Mouse (Mus musculus): ENCODE measurements at regions not wholly inside any gene's neighbourhood (a gene's known extent, or its start where the extent isn't known, plus 50 kb on each side); places are given as distances from the start of the nearest gene placed in this dataset.

GRCm38 (mm10) chr13:94706641-94707053, 82.1 kb upstream of the Tbca start:
- no peak for TF ChIP-seq CTCF (IDR thresholded peaks at IDR 0.05; ENCODE audit: low read depth, low read length)
- no peak for TF ChIP-seq POLR2A (IDR thresholded peaks at IDR 0.05; ENCODE audit: extremely low read depth, insufficient read depth, low read length)

Measured in liver, adult 2 months (tissue).